Mouse (Mus musculus) CH12.LX (cell line): ENCODE data around the gene Fam241b. TPM values are rescaled to one million over a fixed set of nuclear protein-coding genes. Genes with fewer than 3 reads are reported as not detected.

Experiments used
- DNase-seq: peaks from one replicate; pipeline ENCODE4 v3.0.0-alpha.2; 2013; ENCODE audit errors: extremely low read depth
- H3K27ac ChIP-seq: 2 replicates; pipeline ENCODE4 v1.5.1; 2012; ENCODE audit warnings: low read depth, mild to moderate bottlenecking, control low read depth, moderate library complexity; ENCODE audit not compliant: insufficient read depth
- H3K27me3 ChIP-seq: replicated peaks from 2 replicates; pipeline ENCODE3; 2012; ENCODE audit warnings: inconsistent platforms
- H3K36me3 ChIP-seq, 2 experiments: replicated peaks in 1 of 2; 2 replicates each; pipeline versions ENCODE3 to v1.6.1; 2012; ENCODE audit warnings: inconsistent platforms in 1 of 2, low read length in 1 of 2, mild to moderate bottlenecking in 1 of 2, mixed read lengths in 1 of 2, moderate library complexity in 1 of 2; ENCODE audit not compliant: control insufficient read depth in 1 of 2, insufficient read depth in 1 of 2
- H3K4me1 ChIP-seq, 2 experiments: 2 replicates each; pipeline ENCODE4 v1.6.1; 2012; ENCODE audit warnings: inconsistent platforms in 1 of 2, moderate library complexity in 1 of 2; ENCODE audit not compliant: insufficient read depth in 2 of 2, control insufficient read depth in 1 of 2
- H3K4me2 ChIP-seq: 2 replicates; pipeline ENCODE4 v1.6.1; 2012; ENCODE audit warnings: low read depth, mild to moderate bottlenecking, control low read depth; ENCODE audit not compliant: poor library complexity, insufficient read depth, severe bottlenecking
- H3K4me3 ChIP-seq, 3 experiments: fragments of 150-350 bp in 1 of 3; sonication (generic) in 1 of 3; replicated peaks in 1 of 3; 2 replicates each; pipeline versions ENCODE3 to v1.5.1; 2011 to 2012; ENCODE audit warnings: low read depth in 2 of 3, low read length in 2 of 3, mild to moderate bottlenecking in 2 of 3, moderate library complexity in 2 of 3, control low read depth in 1 of 3, improper control_type of control experiment in 1 of 3, inconsistent platforms in 1 of 3, mixed read lengths in 1 of 3; ENCODE audit not compliant: poor library complexity in 1 of 3
- H3K79me2 ChIP-seq: replicated peaks from 2 replicates; pipeline ENCODE4 v1.6.1; 2012; ENCODE audit warnings: mild to moderate bottlenecking, moderate library complexity; ENCODE audit not compliant: control insufficient read depth, poor library complexity, insufficient read depth, severe bottlenecking; ENCODE audit errors: extremely low read depth
- H3K9ac ChIP-seq: 2 replicates; pipeline ENCODE4 v1.6.1; 2012; ENCODE audit warnings: low read depth, mild to moderate bottlenecking, control low read depth, moderate library complexity; ENCODE audit not compliant: insufficient read depth
- H3K9me3 ChIP-seq: replicated peaks from 2 replicates; pipeline ENCODE3; 2012; ENCODE audit warnings: low read length, inconsistent platforms, mixed read lengths
- ELF1 ChIP-seq: IDR thresholded peaks from 2 replicates; pipeline ENCODE4 v1.6.1; 2014; ENCODE audit warnings: low read depth, mild to moderate bottlenecking, inconsistent platforms, low read length, improper control_type of control experiment
- EP300 ChIP-seq: IDR thresholded peaks from 2 replicates; pipeline ENCODE4 v1.6.1; 2011; ENCODE audit warnings: low read length, improper control_type of control experiment
- ETS1 ChIP-seq: conservative IDR thresholded peaks from 2 replicates; pipeline ENCODE4 v1.6.1; 2012; ENCODE audit warnings: low read depth, mild to moderate bottlenecking, inconsistent platforms, low read length, improper control_type of control experiment, moderate library complexity
- HCFC1 ChIP-seq: IDR thresholded peaks from 2 replicates; pipeline ENCODE4 v1.6.1; 2012; ENCODE audit warnings: low read depth, mild to moderate bottlenecking, inconsistent platforms, low read length, improper control_type of control experiment
- JUN ChIP-seq: IDR thresholded peaks from 2 replicates; pipeline ENCODE4 v1.6.1; 2011; ENCODE audit warnings: low read depth, mild to moderate bottlenecking, low read length, improper control_type of control experiment, moderate library complexity; ENCODE audit not compliant: insufficient read depth
- KAT2A ChIP-seq: IDR thresholded peaks from 2 replicates; pipeline ENCODE4 v1.6.1; 2012; ENCODE audit warnings: low read length, improper control_type of control experiment, inconsistent platforms; ENCODE audit not compliant: insufficient replicate concordance
- MAFK ChIP-seq: IDR thresholded peaks from 2 replicates; pipeline ENCODE4 v1.6.1; 2011; ENCODE audit warnings: low read length, improper control_type of control experiment; ENCODE audit not compliant: insufficient replicate concordance
- MEF2A ChIP-seq: IDR thresholded peaks from 2 replicates; pipeline ENCODE4 v1.6.1; 2014; ENCODE audit warnings: low read depth, mild to moderate bottlenecking, inconsistent platforms, low read length, improper control_type of control experiment, borderline replicate concordance
- MXI1 ChIP-seq: IDR thresholded peaks from 2 replicates; pipeline ENCODE4 v1.6.1; 2011; ENCODE audit warnings: mild to moderate bottlenecking, low read depth, low read length, improper control_type of control experiment
- MYC ChIP-seq: IDR thresholded peaks from 2 replicates; pipeline ENCODE4 v1.6.1; 2011; ENCODE audit warnings: low read depth, mild to moderate bottlenecking, improper control_type of control experiment, low read length
- POLR2A ChIP-seq: IDR thresholded peaks from 2 replicates; pipeline ENCODE4 v1.6.1; 2011; ENCODE audit warnings: low read depth, mild to moderate bottlenecking, improper control_type of control experiment, low read length
- SMC3 ChIP-seq: IDR thresholded peaks from 2 replicates; pipeline ENCODE4 v1.6.1; 2011; ENCODE audit warnings: low read depth, low read length, improper control_type of control experiment
- USF2 ChIP-seq: conservative IDR thresholded peaks from 2 replicates; pipeline ENCODE4 v1.6.1; 2011; ENCODE audit warnings: low read depth, low read length, improper control_type of control experiment
- ZC3H11A ChIP-seq: IDR thresholded peaks from 2 replicates; pipeline ENCODE4 v1.6.1; 2012; ENCODE audit warnings: low read depth, mild to moderate bottlenecking, inconsistent platforms, low read length, improper control_type of control experiment
- ZKSCAN1 ChIP-seq: IDR thresholded peaks from 2 replicates; pipeline ENCODE4 v1.6.1; 2012; ENCODE audit warnings: low read depth, inconsistent platforms, low read length, improper control_type of control experiment, borderline replicate concordance
- dilution Hi-C: fragments of 300-500 bp; cut with MboI; formaldehyde crosslinking; loops from 2 replicates; pipeline ENCODE4 v1.14.3; 2020; ENCODE audit warnings: low sequenced_read_pairs; ENCODE audit not compliant: extremely low pct_unique_long_range_greater_than_20kb, extremely low pct_ligation_motif_present
- in situ Hi-C: fragments of 300-500 bp; cut with MboI; formaldehyde crosslinking; loops from 3 replicates; pipeline ENCODE4 v1.14.3; 2019; ENCODE audit warnings: low sequenced_read_pairs, low pct_ligation_motif_present, low pct_unique_long_range_greater_than_20kb, mixed read lengths
- polyA plus RNA-seq: library from polyadenylated mRNA; unstranded; fragments of >175 nt; gene quantifications from 2 replicates; pipeline ENCODE4 v1.2.1, GENCODE M21; 2012; ENCODE audit warnings: low read depth; ENCODE audit not compliant: insufficient read length
- total RNA-seq, 2 experiments: library from RNA; depleted of rRNA; stranded (reverse); fragments of 300-350 nt in 1 of 2; fragments of >200 nt in 1 of 2; gene quantifications; 2 replicates each; pipeline ENCODE4 v1.2.3; 2012 to 2014

Gene Fam241b
- total and polyA plus RNA-seq, 3 experiments, result 0.38 TPM; not detected in 2

DNA sequence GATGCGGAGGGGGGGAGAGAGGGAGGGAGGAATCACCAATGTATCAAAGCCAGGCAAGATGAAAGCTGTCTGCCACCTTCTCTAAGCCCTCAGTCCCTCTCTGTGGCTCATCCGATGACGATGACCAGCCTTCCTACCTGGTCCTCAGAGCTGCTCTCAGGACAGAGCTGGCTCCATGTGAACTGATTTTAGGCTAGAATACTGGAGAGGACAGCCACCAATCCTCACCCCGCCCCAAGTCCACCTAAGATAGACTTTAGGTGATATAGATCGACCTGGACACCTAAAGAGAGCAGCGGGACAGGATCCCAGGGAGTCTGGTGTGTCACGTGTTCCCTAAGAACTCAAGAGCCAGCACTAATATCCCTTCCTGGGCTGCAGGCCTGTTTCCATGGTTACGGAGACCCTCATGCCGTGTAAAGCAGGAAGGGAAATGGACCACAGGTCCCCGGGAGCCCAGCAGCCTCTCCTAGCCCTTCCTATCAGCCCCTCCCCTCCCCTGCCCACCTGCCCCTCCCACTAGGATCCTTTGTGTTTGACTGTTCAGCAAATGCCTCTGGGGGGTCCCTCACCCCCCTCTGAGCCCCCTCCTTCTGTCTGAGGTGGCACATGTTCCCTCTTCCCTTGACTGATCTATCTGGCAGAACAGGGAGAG, 43.8 kb downstream of the Fam241b start:
- Histone ChIP-seq H3K9ac (no peak overlapping the region), H3K4me1 (peaks cover 0 to 1% of the 10 kb centered on the region in 2 experiments; a peak in 1 of 4 replicates), H3K79me2 (no peaks in the 10 kb centered on the region), H3K9me3 (no peaks in the 10 kb centered on the region), H3K4me3 (no peak overlapping the region), H3K4me2 (no peak overlapping the region), H3K36me3 (no peaks in the 10 kb centered on the region), H3K27ac (no peak overlapping the region), H3K27me3 (peaks cover 74% of the 10 kb centered on the region)
- TF ChIP-seq ETS1 (no peak), MYC (no peak), MEF2A (no peak), MAFK (no peak), HCFC1 (no peak), USF2 (no peak), KAT2A (no peak), ELF1 (no peak), SMC3 (no peak), JUN (no peak), POLR2A (no peak), ZC3H11A (no peak)
- DNase-seq, result no peak
- dilution Hi-C loops, result no loop called here
- in situ Hi-C loops, result loop anchor here (5.0 to 10.0 kb wide), 3 partner anchors 33 to 155 kb away; partner anchors contain the start of gene Tacr2

DNA sequence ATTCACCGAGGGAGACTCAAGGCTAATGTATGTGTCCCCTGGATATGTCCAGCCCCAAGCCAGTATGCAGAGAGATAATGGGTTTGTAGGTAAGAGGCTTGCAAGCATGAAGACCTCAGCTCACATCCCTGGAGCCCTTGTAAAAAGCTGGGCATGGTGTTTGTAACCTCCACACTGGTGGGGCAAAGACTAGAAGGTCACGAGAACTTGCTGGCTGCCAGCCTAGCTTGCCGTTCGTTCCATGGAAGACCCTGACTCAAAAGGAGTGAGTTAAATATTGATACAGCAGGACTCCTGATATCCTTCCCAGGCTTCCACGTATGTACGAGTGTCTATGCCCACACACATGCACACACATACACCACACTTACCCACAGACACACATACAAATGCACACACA, 49.3 kb downstream of the Fam241b start:
- H3K4me2 ChIP-seq, result no peak overlapping the region
- dilution Hi-C loops, result no loop called here
- no peaks in the 10 kb centered on the region for H3K79me2 ChIP-seq
- TF ChIP-seq MXI1, result no peak
- no peak for TF ChIP-seq EP300
- TF ChIP-seq ZKSCAN1, result no peak
- in situ Hi-C loops, result no loop called here
- no peak overlapping the region for H3K4me3 ChIP-seq
- peaks cover 8% of the 10 kb centered on the region for H3K9me3 ChIP-seq
- no peak overlapping the region for H3K27ac ChIP-seq
- H3K9ac ChIP-seq, result no peak overlapping the region
- H3K4me1 ChIP-seq, result peaks cover 0 to 17% of the 10 kb centered on the region in 2 experiments; a peak in 2 of 4 replicates
- H3K36me3 ChIP-seq, result no peaks in the 10 kb centered on the region
- DNase-seq, result no peak
- peaks cover 43% of the 10 kb centered on the region for H3K27me3 ChIP-seq
